Mouse (Mus musculus) urinary bladder, adult 2 months (tissue): ENCODE measurements around the gene Ccl9. TPM values are rescaled to one million over a fixed set of nuclear protein-coding genes. Genes with fewer than 3 reads are reported as not detected.
"Not testable (repeated sequence)": the region's sequence is repeated elsewhere in the genome, so short reads cannot be mapped to it uniquely, and the experiment has no call there.

ENCODE experiments used
- DNase-seq: peaks from one replicate; pipeline ENCODE4 v3.0.0; 2022; ENCODE audit warnings: low spot score
- polyA plus RNA-seq: library from polyadenylated mRNA; depleted of rRNA; stranded (reverse); fragments of >200 nt; gene quantifications from 2 replicates; pipeline ENCODE4 v1.2.3, GENCODE M21; 2012

Ccl9 gene
- polyA plus RNA-seq, 1 experiment, result 19.7 TPM

DNA sequence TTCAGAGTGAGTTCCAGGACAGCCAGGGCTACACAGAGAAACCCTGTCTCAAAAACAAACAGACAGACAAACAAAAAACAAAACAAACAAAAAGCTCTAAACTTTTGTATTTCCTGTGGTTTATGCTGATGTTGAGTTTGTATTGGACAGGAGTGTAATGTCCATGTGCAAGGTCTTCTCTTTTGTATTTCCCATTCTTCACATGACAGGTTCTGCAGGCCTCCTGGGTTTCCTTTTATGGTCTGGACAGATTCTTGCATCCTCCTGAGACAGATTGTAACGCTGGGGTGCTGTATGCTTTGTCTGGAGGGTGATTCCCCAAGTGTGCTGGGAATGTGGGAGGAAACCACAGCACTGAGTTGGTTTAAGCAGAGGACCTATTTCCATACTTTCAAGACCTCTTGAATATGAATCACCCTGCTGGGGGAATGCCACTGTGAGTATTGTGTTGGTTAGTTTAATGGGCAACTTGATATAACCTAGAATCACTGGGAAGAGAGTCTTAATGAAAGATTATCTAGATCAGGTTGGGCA is 2.3 kb upstream of the Ccl9 start:
- no peak for DNase-seq

DNA sequence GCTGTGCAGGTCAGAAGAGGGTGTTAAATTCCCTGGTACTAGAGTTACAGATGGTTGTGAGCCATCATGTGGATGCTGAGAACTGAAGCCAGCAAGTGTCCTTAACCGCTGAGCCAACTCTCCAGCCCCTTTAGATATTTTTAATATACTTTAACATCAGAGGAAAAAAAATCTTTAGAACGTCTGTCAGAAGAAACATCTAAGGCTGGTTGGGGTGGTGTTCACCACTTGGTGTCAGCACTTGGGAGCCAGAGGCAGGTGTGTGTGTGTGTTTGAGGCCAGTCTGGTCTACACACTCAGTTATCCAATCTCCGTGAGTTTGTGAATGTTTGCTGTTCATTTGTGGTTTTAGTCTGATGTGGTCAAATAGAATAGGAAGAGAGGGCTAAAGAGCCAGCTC is 563 bp upstream of the Ccl9 start:
- no peak for DNase-seq

DNA sequence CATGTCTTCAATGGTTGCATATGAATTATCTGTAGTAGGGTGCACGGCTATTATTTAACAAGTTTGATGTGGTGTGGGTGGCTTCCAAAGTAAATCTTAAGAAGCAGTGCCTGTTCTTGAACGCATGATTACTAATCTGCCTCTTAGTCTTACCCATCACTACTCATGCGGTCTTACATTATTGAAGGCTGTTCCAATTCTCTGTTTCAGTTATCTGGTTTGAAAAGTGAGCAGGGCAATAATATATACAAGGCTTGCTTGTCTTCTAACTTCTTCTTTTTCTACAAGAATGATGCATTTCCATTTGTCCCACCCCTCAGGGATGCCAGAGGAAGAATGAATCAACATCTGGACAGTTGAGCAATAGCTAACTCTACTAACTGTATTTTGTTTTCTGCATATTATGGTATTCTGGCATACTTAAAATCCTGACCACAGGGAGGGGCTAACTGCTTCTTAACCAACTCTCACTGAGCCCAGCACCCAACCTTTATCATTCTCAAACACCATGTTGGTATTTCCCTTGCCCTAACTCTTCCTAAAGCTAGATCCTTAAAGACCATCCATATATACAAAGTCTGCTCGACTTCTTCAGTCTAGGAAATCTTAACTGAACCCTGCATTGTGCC is 1.4 kb downstream of the Ccl9 start:
- DNase-seq, result no peak

DNA sequence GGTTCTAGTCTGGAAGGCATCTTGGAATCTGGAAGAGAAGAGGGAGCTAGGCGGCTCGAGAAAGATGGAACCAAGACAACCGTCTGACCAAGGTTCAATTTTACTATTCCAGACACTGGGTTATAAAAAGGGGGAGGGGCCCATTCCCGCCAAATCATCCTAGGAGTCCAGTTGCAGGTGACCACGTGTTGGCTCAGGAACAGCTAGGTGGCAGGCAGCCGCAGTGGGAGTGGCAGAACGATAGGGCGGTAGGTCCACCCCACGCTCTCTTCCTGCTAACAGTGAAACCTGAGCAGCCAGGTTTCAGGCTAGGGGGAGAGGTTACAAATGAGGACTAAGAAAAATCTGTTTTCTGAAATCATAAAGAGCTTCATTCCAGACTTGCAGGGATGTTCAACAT is 5.6 kb downstream of the Ccl9 start:
- no peak for DNase-seq

DNA sequence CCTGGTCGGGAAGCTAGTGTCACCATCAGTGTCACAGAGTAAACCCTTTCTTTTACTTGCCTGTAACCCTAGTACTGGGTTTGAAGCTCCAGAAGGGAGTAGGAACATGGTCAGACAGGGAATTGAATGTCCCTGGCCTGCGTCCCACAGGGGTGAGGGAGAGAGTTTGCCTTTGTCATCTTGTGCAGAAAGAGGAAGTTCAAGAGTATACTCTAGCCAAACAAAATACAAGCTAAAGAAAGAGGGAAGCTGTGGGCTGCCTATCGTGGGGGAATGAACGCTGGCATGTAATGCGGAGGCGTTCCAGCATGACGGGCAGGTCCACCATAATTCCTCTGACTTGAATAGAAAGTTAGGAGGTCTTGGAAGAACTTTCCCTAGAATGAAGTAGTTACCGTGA is 6.2 kb downstream of the Ccl9 start:
- no peak for DNase-seq

DNA sequence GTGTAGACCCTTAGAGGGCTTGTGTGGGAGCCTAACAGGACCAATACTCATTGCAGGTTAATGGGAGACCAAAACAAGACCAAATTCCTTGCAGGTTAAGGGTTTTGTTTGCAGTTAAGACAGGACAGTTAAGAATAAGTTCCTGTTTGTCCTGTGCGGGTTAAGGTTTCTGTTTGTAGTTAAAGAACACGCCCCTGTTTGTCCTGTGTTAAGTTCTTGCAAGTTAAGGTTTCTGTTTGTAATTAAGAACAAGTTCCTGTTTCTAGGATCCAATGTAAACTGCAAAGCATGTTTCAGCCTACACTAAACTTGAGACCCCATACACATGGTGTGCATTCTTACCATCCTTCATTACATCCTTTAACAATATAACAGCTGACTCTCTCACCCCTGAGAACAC is 8.2 kb downstream of the Ccl9 start:
- no peak for DNase-seq

DNA sequence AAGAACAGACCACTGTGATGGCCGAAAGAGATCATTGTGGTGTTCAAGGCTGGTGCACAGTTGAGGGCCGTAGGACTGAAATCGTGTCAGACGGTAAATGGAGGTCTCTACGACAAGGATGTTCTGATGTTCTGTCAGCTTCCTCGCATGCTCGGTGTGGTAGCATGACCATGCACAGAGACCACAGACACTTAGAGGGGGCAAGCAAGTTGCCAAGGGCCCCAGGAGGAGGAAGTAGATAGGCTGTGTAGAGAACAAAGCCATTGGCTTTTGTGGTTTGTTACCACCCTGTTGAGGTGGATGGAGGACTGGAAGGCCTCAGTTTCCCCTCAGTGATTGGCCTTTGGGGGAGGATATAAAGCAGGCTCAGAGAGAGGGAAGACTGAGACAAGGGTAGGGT is 9.2 kb downstream of the Ccl9 start:
- no peak for DNase-seq

DNA sequence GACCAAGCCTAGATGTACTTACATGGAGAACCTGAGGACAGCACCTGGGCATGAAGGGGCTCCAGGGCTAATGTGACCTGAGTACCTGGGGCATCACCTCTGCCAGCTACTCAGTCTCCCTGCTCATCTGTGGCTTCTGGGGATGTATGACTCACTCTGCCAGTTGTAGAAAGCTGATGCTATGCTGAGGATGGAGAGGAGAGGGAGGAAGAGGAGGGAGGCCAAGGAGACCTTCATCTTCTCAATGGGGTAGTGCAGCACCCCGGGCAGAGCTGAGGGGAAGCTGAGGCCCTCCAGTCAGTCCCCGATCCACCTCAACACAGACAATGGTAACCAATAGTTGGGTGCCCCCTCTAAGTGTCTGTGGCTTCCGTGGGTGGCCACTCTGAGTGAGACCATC is 9.7 kb downstream of the Ccl9 start:
- DNase-seq, result no peak

DNA sequence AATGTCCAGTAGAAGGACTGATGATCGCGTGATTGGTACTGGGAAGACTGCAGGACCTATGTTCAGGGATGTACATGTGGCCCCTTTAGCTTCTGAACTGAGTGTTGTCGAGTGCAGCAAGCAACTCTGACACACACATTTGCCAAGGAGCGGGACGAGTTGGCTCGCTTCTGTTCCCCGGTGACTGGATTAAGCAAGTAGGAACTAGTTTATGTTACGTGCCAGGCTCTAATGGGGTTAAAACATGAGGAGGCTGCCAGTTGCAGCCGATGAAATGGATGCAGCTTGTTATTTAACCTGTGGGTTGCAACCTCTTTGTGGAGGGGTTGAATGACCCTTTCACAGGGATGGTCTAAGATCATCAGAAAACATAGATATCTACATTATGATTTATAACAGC is 10.4 kb downstream of the Ccl9 start:
- no peak for DNase-seq

DNA sequence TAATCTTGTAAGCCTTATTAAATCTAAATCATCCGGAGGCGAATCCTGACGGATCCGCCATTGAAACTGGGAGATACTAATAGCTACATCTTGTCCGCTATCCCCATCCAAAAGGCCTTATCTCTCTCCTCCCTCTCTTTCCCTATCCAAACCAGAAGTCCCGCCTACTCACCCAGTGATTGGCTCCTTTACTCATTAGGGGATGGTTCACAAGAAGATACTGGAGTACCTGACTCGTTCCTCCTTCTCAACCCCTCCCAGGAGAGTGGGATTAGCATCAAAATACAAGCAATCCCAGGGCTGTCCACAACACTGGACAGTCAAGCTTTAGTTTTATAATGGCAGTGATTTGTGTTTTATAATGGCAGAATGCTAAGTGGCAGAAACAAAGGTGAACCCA is 11.1 kb downstream of the Ccl9 start:
- no peak for DNase-seq

DNA sequence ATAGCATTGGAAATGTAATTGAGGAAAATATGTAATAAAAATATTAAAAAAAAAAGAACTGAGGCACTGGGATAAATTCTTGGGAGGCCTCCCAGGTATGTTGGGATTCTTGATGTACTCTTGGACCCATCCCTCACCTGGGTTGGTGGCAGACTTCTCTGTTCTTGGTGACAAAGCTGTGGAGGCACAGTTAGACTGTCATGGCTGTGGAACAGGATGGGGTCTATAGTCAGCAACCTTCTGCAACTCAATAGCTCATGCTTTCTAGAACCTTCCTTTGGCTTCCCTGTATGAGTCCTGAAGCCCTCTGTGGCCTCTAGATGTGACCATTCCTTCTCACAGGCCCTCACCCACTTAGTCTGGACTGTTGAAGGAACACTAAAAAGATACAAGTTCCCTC is 11.8 kb downstream of the Ccl9 start:
- no peak for DNase-seq

DNA sequence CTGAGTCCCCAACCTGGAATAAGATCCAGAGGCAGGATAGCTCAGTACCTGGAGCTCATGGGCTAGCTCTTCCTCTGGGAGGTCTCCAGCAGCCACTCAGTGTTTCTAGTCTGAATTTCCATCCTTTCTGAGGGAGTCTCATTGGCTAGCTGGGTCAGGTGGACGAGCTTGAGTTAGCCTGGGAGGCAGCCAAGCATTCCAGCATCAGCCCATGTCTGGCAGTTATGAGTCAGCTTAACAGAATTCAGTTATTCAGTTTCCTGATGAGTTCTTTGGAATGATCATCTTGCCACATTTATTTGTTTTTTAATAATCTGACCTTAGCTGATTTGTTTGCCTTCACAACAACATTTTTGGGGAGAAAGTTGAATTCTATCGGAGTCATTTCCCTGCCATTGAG is 14.7 kb downstream of the Ccl9 start:
- no peak for DNase-seq

DNA sequence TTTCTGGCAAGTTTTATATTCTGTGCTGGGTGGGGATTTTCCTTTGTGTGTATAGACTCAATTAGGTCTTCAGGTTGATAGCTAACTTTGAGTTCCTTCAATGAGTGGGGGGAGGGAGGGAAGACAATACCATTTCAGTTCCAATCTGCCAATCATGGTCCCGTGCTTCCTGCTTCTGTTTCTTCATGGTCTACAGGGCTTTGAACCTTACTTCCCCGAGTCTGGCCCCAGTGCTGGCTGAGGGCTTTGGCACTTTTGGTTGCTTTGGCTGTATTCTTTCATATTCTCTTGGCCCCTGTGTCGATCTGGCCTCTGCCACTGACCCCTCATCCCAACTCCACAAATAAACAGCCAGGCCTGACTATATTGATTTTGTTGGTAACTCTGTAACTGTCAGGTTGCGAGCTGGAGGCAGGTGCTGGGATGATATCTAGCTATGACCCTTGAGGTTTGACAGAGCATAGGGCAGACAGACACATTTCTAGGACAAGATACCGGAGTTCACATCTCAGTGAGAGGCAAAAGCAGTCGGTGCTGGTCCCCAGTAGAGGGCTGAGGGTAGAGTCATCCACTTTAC is 16.0 kb downstream of the Ccl9 start:
- no peak for DNase-seq

DNA sequence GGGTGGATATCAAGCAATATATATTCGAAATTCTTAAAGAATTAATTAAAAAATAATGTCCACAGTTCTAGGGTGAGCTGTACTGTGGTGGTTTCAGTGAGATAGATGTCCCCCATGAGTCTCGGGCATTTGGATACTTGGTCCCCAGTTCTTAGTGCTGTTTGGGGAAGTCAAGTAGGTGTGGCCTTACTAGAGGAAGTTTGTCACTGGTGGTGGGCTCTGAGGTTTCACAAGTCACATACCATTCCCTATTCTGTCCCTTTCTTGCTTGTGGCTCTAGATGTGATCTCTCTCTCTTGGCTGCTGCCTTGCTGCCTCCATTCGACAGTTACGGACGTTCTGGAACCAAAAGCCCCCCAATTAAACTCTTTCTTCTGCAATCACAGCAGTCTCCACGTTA is 18.0 kb downstream of the Ccl9 start:
- no peak for DNase-seq

DNA sequence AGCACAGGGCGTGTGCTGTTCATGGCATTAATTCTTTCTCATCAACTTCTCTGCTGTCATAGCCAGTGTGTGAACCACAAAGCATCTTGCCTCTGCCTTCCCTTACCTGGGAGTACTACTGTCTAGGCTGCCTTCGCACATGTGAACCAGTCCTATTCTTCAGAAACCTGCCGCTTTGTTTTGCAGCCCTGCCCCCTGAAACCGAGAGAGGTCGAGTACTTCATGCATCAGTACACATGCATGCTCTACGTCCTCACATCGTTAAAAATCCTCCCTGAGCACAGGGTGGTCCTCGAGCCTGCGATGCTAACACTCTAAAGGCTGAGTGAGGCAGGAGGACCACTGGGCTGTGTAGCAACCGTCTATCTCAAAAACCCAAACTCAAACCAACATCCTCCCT is 21.4 kb downstream of the Ccl9 start:
- no peak for DNase-seq

DNA sequence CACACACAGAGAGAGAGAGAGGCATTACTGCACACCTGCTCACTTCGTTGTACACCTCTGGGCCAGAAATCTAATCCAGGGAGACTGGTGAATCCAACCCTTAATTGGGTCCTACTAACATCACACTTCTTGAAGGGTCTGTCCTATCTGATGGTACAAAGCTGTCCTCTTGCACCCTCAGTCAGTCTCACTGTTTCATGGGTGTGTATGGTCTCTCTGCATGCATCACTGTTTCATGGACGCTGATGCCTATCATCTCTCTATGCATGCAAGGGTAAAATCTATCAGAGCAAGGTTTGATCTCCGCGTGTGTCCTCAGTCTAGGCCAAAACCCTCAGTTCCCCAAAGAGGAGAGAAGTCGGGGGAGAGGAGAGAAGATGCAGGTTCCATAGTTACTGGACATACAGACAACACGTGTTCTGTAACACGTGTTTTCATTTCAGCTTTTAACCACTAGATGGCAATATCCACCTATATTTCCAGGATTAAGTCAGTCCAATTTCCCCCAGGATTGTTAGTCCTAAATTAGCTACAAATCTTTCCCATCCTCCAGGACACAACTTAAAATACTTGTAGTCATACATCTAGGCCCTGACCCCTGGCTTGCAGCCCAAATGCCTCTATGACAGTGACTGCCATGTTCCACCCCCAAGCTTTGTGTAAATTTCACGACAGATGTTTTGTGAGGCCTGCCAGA is 22.2 kb downstream of the Ccl9 start:
- no peak for DNase-seq

DNA sequence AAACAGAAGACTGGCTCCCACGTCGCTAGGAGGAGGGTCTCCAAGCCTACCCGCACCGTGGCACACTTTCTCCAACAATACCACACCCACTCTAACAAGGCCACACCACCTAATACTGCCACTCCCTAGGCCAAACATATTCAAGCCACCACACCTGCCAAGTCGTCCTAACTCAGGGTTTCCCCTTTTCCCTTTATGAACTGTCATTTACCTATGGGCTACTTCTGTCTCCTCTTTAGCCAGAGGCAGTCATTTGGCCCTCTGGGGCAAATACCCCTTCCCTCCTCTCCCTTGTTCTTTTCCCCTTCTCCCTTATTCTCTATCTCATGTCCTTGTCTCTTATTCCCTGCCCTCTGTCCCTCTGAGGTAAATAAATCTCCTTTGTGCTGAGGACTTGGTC is 26.8 kb downstream of the Ccl9 start:
- no peak for DNase-seq

DNA sequence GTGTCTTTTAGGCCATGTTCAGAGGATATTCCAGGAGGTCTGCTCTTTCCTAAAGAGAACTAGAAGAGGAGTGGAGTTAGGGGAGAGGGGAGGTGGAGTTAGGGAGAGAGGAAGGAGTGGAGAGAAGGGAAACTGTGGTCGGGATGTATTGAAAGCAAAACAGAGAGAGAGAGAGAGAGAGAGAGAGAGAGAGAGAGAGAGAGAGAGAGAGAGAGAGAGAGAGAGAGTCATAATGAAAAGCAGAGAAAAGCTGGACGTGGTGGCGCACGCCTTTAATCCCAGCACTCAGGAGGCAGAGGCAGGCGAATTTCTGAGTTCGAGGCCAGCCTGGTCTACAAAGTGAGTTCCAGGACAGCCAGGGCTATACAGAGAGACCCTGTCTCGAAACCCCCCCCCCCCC is 27.4 kb downstream of the Ccl9 start:
- not testable (repeated sequence) for DNase-seq

DNA sequence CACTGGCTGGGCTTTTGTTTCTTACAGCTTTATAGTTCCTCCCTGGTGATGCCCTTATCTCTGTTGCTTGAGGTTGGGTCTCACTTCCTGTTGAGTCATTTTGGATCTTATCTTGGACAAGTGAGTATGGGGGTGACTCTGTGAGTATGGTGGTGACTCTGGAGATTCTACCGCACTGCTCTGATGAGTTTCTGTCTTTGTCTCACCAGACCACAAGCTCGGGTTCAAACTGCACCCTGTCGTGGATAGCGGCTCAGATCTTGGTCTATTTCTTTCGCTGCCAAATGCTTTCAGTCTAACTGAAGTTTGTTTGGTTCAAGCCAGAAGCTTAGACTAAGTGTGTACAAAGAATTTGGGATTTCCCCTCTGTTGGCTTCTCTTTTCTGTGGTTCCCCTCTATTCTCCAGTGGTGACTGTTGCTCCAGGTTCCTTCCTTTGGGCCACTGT is 28.2 kb downstream of the Ccl9 start:
- DNase-seq, result no peak

DNA sequence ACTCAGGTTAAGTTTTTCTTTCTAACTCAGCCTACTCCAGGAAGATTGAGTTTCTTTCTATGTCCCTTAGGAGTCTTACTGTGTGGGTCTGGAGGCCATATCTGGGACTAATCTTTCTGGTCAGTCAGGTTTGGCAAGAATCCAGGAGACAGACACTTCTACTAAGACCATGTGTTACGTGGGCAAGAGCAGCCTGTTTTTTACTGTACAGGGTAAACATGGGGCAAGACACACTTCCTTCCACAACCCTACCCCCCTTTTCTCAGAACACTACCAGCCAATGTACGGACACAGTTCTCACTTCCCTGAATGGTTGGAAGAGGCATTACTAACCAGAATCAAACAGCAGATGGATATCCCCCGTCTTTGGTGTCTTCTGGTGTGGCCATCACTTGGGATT is 34.2 kb downstream of the Ccl9 start:
- DNase-seq, result no peak

DNA sequence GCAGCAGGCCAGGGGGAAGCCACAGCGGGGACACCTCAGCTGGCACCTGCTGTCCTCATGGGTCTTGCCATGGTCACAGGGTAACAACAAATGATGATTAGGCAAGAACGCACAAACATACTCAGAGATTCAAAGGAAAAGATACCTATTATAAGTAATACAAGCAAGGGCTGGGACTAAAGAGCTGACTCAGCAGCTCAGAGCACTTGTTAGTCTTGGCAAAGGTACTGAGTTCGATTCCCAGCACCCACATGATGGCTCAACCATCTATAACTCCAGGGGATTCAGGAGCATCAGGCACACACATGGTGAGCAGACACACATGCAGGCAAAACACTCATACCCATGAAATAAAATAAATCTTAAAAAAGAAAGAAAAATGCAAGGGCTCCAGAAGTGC is 37.0 kb downstream of the Ccl9 start:
- no peak for DNase-seq

DNA sequence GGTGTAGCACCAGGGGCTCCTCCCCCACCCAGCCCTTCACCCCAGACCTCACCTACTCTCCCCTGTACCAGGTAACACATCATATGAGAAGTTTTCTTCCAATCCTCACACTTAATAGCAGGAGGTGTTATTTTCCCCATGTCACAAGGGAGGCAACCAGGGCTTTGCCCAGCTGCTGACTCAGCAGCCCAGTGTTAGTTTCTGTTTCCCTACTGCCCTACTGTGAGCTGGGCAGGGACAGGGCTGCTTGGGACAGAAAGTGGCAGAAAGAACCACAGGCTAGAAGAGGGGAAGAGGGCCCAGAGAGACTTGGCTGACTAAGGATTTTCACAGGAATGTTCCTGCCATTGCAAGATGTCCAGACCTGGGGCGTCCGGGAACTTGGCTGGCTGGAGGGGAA is 37.5 kb downstream of the Ccl9 start:
- DNase-seq, result no peak

DNA sequence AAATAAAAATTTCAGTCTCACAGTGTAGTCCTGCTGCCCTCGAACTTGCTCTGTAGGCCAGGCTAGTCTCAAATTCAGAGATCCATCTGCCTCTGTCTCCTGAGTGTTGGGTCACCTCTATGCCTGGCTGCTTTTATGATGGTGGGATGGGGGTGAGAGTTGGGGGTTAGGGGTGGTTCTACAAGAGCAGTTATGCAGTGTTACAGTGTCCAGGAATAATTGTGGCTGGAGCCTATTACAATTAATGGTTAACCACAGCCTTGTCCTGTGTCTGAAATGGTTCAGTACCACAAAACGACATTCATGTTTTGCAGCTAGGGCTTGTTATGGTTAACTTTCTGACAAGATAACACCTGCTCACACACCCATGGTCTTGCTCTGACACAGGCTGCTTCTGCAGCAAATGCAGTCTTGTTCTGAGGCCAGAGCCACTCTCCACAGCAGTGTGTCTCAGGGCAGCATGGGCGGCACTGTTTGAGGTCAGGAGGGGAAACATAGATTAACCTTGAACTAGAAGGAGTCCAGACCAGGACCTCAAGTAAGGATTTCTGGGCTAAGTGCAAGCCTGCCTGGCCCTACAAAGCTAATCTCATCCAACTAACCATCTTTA is 39.6 kb downstream of the Ccl9 start:
- DNase-seq, result no peak
